Mouse (Mus musculus) neural tube, embryonic 12.5 days (tissue): Measurements from ENCODE around the gene Pou4f2. TPM values are rescaled to one million over a fixed set of nuclear protein-coding genes. Genes with fewer than 3 reads are reported as not detected.

Experiments
- ATAC-seq: fragments of 200-750 bp; cut with Nextera tagmentation; 2 replicates; pipeline ENCODE4 v1.8.0; 2017; ENCODE audit warnings: low read depth, mild to moderate bottlenecking, moderate TSS enrichment, moderate library complexity; ENCODE audit not compliant: low FRiP score
- H3K27ac ChIP-seq: fragments of 300-500 bp; sonication (generic); 2 replicates; pipeline ENCODE4 v1.5.1; 2016
- H3K27me3 ChIP-seq: fragments of 300-500 bp; sonication (generic); replicated peaks from 2 replicates; pipeline ENCODE4 v1.6.1; 2016; ENCODE audit warnings: mild to moderate bottlenecking
- H3K36me3 ChIP-seq: fragments of 300-500 bp; sonication (generic); 2 replicates; pipeline ENCODE4 v1.6.1; 2016; ENCODE audit warnings: mild to moderate bottlenecking
- H3K4me1 ChIP-seq: fragments of 300-500 bp; sonication (generic); 2 replicates; pipeline ENCODE4 v1.6.1; 2016
- H3K4me2 ChIP-seq: fragments of 300-500 bp; sonication (generic); replicated peaks from 2 replicates; pipeline ENCODE4 v1.6.1; 2016; ENCODE audit warnings: mild to moderate bottlenecking
- H3K4me3 ChIP-seq: fragments of 300-500 bp; sonication (generic); 2 replicates; pipeline ENCODE4 v1.5.1; 2016
- H3K9ac ChIP-seq: fragments of 300-500 bp; sonication (generic); 2 replicates; pipeline ENCODE4 v1.6.1; 2016; ENCODE audit warnings: mild to moderate bottlenecking
- H3K9me3 ChIP-seq: fragments of 300-500 bp; sonication (generic); 2 replicates; pipeline ENCODE4 v1.6.1; 2016; ENCODE audit warnings: mild to moderate bottlenecking
- WGBS: fragments of 180-500 bp; shearing (Covaris S2); methylation state at CpG from one replicate; pipeline ENCODE4 v1.1.7; 2016; 5-methylcytosine and 5-hydroxymethylcytosine counted together
- polyA plus RNA-seq: library from polyadenylated mRNA; unstranded; fragments of >200 nt; fragmentation: Nextera tagmentation; extraction: Ambion mirVana; gene quantifications from 2 replicates; pipeline ENCODE4 v1.2.1, GENCODE M21; 2016

The Pou4f2 gene
- polyA plus RNA-seq, 1 experiment from 2014 or later: 4.7 TPM

DNA sequence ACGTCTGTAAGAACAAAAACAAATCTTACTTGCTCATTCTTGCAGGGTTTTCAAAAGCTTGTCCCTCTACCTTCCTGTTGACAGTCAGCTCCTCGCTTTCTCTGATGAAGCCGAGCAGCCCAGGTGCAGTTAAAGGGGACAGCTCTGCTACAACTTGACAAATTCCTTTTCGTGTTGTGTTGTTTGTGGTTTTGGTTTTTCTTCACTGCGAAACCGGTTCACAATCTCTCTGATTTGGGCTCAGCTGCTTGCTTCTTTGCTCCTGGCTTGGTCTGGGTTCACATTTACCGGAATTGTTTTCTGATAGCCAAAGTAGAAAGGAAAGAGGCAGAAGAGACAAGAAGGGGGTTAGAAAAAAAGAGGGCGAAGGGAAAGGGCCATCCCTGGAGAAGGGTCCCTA is 2.1 kb downstream of the Pou4f2 start:
- H3K4me3 ChIP-seq: peak overlapping the region; percentile 46
- 2% methylated on average over 8 of the region's 8 CpGs for WGBS
- H3K9me3 ChIP-seq: no peaks in the 10 kb centered on the region
- no peak for ATAC-seq
- peak overlapping the region; percentile 80 for H3K4me2 ChIP-seq
- peak overlapping the region; percentile 55 for H3K9ac ChIP-seq
- H3K36me3 ChIP-seq: no peaks in the 10 kb centered on the region
- H3K27ac ChIP-seq: 0 out of 2 replicates have a peak overlapping the region, but pooled peaks have one; percentile 7
- peaks cover 38% of the 10 kb centered on the region for H3K4me1 ChIP-seq
- H3K27me3 ChIP-seq: peaks cover 85% of the 10 kb centered on the region

DNA sequence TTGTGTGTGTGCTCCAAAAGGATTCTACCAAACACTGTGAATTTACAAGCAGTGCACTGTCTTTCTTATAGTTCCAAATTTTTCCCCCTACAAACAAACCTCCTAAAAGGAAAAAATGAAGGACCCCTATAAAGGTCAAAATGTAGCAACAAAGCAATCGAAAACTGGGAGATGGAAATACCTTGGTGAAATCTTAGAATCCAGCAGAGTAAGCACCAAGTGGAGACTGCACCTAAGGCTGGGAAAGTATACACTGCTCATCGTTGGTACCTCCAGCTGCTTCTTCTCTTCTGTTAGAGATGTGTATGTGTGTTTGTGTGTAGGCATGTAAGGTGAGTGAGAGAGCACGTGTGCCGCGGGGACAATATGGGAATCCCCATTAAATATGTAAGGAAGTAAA is 3.1 kb downstream of the Pou4f2 start:
- WGBS: 10% methylated on average over 5 of the region's 5 CpGs
- no peaks in the 10 kb centered on the region for H3K9me3 ChIP-seq
- H3K4me1 ChIP-seq: peaks cover 37% of the 10 kb centered on the region
- H3K4me2 ChIP-seq: no peak overlapping the region; the same call in 1 of the 2 replicates
- H3K27ac ChIP-seq: no peak overlapping the region
- no peak overlapping the region for H3K9ac ChIP-seq
- H3K27me3 ChIP-seq: peaks cover 81% of the 10 kb centered on the region
- H3K4me3 ChIP-seq: peak overlapping the region; percentile 17; the same call in 1 of the 2 replicates
- no peak for ATAC-seq
- no peaks in the 10 kb centered on the region for H3K36me3 ChIP-seq

DNA sequence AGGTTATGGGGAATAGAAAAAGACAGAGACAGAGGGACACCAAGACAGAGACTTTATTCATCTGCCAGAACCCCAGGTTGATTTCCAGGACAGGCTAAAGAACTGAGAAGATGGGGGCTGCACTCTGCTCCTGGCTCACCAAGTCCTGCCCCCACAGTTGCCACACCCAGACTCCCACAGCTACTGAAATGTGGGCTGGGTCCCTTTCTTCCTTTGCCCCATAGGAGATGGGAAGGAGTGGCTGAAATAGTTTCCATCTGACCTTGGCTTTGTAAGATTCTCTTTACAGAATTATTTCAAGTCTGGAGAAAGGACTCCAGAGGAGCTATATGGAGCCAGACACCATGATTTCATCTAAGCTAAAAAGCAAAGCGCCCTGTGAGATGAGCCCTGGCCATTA is 4.0 kb downstream of the Pou4f2 start:
- Histone ChIP-seq H3K4me3 (peak overlapping the region; percentile 7; the same call in 1 of the 2 replicates), H3K36me3 (no peaks in the 10 kb centered on the region), H3K27ac (no peak overlapping the region), H3K9me3 (no peaks in the 10 kb centered on the region), H3K4me2 (no peak overlapping the region; the same call in 1 of the 2 replicates), H3K4me1 (peaks cover 32% of the 10 kb centered on the region), H3K27me3 (peaks cover 81% of the 10 kb centered on the region), H3K9ac (no peak overlapping the region)
- no peak for ATAC-seq
- 14% methylated on average over 1 of the region's 1 CpGs for WGBS

DNA sequence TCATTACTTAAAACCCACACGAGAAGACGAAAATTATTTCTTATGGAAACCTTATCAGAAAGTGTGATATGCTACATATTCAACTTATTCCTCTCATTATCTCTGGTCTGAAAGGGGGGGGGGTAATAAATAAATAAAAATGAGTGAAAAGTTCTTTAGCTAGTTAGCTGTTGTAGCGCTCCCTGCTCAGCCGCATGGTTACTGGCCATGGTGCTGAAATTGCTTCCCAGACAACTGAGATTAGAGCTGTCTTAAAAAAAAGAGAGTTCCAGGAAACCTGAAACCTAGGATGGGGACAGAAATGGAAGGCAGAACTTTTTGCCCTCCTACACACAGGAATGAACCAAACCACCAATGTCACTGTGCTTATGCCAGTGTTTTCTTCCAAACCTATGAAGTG is 5.1 kb downstream of the Pou4f2 start:
- ATAC-seq: no peak
- H3K27ac ChIP-seq: no peak overlapping the region
- WGBS: 2% methylated on average over 4 of the region's 4 CpGs
- H3K9me3 ChIP-seq: no peaks in the 10 kb centered on the region
- no peaks in the 10 kb centered on the region for H3K36me3 ChIP-seq
- peaks cover 32% of the 10 kb centered on the region for H3K4me1 ChIP-seq
- H3K4me3 ChIP-seq: no peak overlapping the region
- H3K9ac ChIP-seq: no peak overlapping the region
- peak overlapping the region; percentile 14; the same call in 1 of the 2 replicates for H3K4me2 ChIP-seq
- peaks cover 81% of the 10 kb centered on the region for H3K27me3 ChIP-seq

DNA sequence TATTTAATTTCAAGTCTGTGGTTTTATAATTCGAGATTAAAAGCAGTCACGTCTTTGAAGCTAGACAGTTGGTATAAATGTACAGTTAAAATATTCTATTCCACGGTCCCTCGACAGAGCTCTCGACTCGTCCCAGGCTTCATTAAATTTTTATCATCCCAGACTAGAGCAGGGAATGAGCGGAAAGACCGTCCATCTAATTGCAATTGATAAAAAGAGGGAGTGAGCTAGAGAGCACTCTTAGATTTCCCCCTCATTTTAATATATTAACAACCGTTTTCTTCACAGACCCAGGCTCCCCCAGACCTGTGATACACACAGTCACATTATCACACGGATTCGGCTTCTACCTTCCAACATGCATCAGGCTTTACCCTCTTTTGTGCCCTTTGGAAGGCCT is 8.3 kb downstream of the Pou4f2 start:
- peak overlapping the region; percentile 50 for H3K4me2 ChIP-seq
- H3K27ac ChIP-seq: no peak overlapping the region
- ATAC-seq: 0 out of 2 replicates have a peak, but pooled peaks have one; percentile 11

DNA sequence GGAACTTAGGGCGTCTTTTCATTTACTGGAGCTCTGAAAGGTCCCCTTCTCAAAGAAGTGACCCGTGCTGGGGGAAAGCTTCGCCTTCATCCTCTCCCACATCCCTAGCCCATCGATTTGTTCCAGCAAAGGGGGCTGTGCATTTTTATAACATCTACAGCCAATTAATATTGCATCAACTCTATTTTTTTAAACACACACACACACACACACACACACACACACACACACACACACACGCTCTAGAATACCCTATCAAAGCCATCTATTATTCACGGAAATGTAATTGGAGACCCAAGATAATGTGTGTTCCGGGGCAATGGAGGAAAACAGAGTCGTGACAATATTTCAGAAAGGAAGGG is 8.7 kb downstream of the Pou4f2 start:
- no peak for ATAC-seq
- H3K27me3 ChIP-seq: peaks cover 85% of the 10 kb centered on the region
- peaks cover 14% of the 10 kb centered on the region for H3K4me1 ChIP-seq
- under 1% methylated on average over 8 of the region's 8 CpGs for WGBS
- no peak overlapping the region for H3K27ac ChIP-seq
- no peaks in the 10 kb centered on the region for H3K9me3 ChIP-seq
- no peaks in the 10 kb centered on the region for H3K36me3 ChIP-seq
- peak overlapping the region; percentile 33; the same call in 1 of the 2 replicates for H3K9ac ChIP-seq
- peak overlapping the region; percentile 50 for H3K4me2 ChIP-seq
- peak overlapping the region; percentile 29 for H3K4me3 ChIP-seq

More for the DNA sequence above, 8.3 kb downstream of the Pou4f2 start:
- Histone ChIP-seq H3K4me3 (no peak overlapping the region), H3K9ac (no peak overlapping the region), H3K4me1 (peaks cover 14% of the 10 kb centered on the region), H3K27me3 (peaks cover 83% of the 10 kb centered on the region), H3K9me3 (no peaks in the 10 kb centered on the region), H3K36me3 (no peaks in the 10 kb centered on the region)
- WGBS: 3% methylated on average over 11 of the region's 11 CpGs

DNA sequence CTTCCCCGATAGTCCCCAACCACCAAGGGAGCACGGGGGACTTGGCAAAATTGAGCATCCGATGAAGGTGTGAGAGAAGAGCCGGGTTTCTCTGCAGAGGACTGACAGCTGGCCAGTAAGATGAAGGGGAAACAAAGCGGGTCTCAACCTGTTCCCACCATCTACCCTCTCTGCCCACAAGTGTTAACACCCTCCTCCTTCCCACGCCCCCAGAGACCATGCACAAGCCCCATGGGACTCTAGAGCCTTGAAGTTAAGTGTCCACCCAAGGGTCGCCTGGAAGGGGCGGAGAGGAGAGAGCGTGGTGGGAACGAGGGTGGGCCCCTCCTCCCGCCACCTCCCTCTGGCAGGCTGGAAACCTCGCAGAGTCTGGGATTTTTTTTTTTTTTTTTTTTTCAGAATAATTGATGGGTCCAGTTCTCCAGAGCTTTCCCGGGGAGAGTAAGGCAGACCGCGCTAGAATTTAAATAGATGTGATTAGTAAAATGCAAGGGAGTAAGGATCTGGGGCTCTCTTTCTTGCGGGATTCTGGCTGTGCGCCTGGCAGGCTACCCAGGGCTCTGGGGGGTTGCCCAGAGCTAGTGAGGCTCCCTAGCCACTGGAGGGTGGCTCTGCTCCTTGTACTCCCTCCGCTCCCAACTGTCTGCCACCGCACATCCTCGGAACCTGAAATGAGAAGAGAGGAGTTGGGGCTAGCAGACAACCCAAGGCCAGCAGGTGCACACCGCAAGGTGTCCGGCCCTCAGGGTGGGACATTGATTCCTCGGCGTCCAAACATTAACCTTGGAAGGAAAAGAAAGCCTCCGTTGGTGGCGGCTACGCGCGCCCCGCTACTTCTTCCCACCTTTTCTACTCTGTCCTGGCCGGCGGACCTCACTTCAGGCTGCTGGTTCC is 9.3 kb downstream of the Pou4f2 start:
- no peaks in the 10 kb centered on the region for H3K9me3 ChIP-seq
- H3K36me3 ChIP-seq: no peaks in the 10 kb centered on the region
- peaks cover 14% of the 10 kb centered on the region for H3K4me1 ChIP-seq
- peaks cover 82% of the 10 kb centered on the region for H3K27me3 ChIP-seq
- ATAC-seq: peak; percentile 59
- WGBS: under 1% methylated on average over 32 of the region's 32 CpGs
- H3K9ac ChIP-seq: peak overlapping the region; percentile 33; the same call in 1 of the 2 replicates
- H3K4me2 ChIP-seq: peak overlapping the region; percentile 50
- H3K27ac ChIP-seq: 0 out of 2 replicates have a peak overlapping the region, but pooled peaks have one; percentile 15
- peak overlapping the region; percentile 29 for H3K4me3 ChIP-seq

DNA sequence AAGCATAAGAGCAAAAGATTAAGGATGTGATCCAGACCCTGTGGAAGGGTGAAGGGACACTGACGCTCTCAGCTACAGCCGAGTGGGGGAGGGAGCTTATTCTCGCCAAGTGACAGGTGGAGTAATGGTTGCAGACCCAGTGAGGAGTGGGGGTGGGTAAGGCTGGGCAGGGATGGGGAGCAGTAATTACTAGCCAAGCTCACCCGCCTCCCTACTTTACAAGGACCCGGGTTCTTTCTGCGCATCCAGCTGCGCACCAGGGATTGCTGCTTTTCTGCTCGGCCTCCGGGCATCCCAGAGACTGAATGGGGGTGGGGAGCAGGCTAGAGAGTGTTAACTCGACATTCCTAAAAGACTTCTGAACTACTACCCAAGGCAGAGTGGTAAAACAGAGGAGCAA is 10.0 kb downstream of the Pou4f2 start:
- Histone ChIP-seq H3K4me1 (peaks cover 14% of the 10 kb centered on the region), H3K27ac (no peak overlapping the region), H3K9ac (no peak overlapping the region), H3K4me3 (peak overlapping the region; percentile 17; the same call in 1 of the 2 replicates), H3K4me2 (peak overlapping the region; percentile 50), H3K36me3 (no peaks in the 10 kb centered on the region), H3K27me3 (peaks cover 75% of the 10 kb centered on the region), H3K9me3 (no peaks in the 10 kb centered on the region)
- peak; percentile 74 for ATAC-seq
- WGBS: under 1% methylated on average over 10 of the region's 10 CpGs

DNA sequence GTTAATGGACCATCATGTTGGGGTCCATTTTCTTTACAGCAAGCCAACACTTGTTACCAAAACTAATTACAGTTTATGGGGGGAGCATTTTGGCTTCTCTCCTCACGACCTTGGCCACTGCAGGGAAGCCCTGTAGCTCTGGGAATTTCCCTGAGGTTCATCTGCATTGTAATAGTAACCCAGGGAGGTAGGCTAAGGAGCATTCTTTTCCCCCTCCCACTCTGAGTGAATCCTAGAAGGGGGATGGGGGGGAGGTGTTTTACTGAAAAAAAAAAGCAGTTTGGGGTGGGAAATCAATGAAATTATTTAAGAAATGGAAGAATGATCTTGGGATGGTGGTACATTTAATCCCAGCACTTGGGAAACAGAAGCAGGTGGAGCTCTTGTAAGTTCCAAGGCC is 12.5 kb downstream of the Pou4f2 start:
- 3% methylated on average over 1 of the region's 1 CpGs for WGBS
- H3K27ac ChIP-seq: no peak overlapping the region
- no peak for ATAC-seq
- peaks cover 59% of the 10 kb centered on the region for H3K27me3 ChIP-seq
- no peak overlapping the region for H3K4me2 ChIP-seq
- H3K4me1 ChIP-seq: peaks cover 25% of the 10 kb centered on the region
- no peak overlapping the region for H3K9ac ChIP-seq
- no peaks in the 10 kb centered on the region for H3K36me3 ChIP-seq
- no peak overlapping the region for H3K4me3 ChIP-seq
- H3K9me3 ChIP-seq: no peaks in the 10 kb centered on the region

DNA sequence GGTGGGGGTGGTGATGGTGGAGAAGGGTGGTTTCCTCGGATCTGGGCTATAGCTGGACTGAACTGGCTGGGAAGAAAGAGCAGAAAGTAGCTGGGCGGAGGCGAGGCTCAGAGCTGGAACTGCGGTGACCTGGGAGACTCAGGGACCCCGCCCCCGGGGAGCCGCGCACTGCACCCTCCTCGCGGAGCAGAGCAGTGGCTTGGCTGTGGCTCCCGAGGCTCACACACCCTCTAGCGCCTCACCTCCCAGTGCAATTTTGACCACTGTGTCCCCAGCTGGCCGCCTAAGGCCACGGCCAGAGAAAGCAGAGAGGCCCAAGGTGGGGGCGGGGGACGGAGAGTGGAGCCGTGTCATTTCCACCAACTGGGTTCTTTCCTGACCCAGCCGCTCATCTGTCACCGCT is 16.3 kb downstream of the Pou4f2 start:
- 0 out of 2 replicates have a peak overlapping the region, but pooled peaks have one; percentile 8 for H3K9ac ChIP-seq
- no peaks in the 10 kb centered on the region for H3K9me3 ChIP-seq
- WGBS: under 1% methylated on average over 19 of the region's 19 CpGs
- H3K4me2 ChIP-seq: peak overlapping the region; percentile 75
- H3K4me1 ChIP-seq: peaks cover 11% of the 10 kb centered on the region
- peaks cover 25% of the 10 kb centered on the region for H3K27me3 ChIP-seq
- H3K36me3 ChIP-seq: no peaks in the 10 kb centered on the region
- ATAC-seq: peak; percentile 82
- peak overlapping the region; percentile 31 for H3K4me3 ChIP-seq
- H3K27ac ChIP-seq: no peak overlapping the region

DNA sequence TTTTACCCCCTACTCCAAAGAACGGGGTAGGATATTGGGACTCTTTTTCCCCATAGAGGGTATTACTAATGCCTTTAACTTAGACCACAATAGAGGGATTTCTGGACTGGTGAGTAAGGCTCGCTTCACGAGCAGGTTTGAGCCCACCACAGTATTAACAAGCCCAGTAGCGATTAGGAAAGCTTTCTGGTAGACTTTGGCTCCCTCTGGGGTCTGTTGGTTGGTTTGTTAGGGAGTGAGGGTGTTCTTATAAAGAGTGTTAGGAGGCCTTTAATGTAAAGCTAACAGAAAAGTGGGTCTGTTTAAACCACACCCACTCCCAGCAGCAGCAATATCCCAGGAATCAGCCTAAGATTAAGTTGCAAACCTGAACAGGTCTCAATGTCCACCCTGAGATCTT is 17.2 kb downstream of the Pou4f2 start:
- ATAC-seq: no peak
- Histone ChIP-seq H3K36me3 (no peaks in the 10 kb centered on the region), H3K9me3 (no peaks in the 10 kb centered on the region), H3K4me3 (no peak overlapping the region), H3K4me1 (peaks cover 11% of the 10 kb centered on the region), H3K27me3 (peaks cover 17% of the 10 kb centered on the region), H3K9ac (no peak overlapping the region), H3K4me2 (peak overlapping the region; percentile 75; the same call in 1 of the 2 replicates), H3K27ac (no peak overlapping the region)
- WGBS: 26% methylated on average over 4 of the region's 4 CpGs

DNA sequence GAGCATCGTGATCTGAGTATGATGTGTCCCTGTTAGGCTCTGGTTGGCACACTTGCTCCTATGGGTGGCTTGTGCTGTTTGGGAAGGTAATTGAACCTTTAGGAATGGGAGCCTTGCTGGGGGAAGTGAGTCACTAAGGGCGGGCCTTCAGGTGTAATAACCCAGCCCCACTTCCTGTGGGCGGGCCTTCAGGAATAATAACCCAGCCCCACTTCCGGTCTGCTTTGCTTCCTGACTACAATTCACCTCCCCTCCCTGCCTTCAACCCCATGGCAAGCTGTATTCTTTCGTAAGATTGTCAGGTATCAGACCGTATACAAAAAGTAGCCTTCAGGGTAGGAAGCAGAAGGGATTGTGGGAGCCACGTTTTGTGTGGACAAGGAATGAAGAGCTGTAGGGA is 45.7 kb downstream of the Pou4f2 start:
- 92% methylated on average over 7 of the region's 7 CpGs for WGBS
- Histone ChIP-seq H3K27me3 (no peaks in the 10 kb centered on the region), H3K4me3 (no peak overlapping the region)

More for the DNA sequence above, 45.7 kb downstream of the Pou4f2 start:
- no peaks in the 10 kb centered on the region for H3K9me3 ChIP-seq
- no peaks in the 10 kb centered on the region for H3K4me1 ChIP-seq
- ATAC-seq: no peak
- no peak overlapping the region for H3K4me2 ChIP-seq
- H3K27ac ChIP-seq: no peak overlapping the region
- H3K36me3 ChIP-seq: no peaks in the 10 kb centered on the region
- no peak overlapping the region for H3K9ac ChIP-seq
